Mouse (Mus musculus) cerebellum, postnatal 14 days (tissue): ENCODE measurements at regions not wholly inside any gene's neighbourhood (a gene's known extent, or its start where the extent isn't known, plus 50 kb on each side); places are given as distances from the start of the nearest gene placed in this dataset.

ENCODE experiments used
- DNase-seq, 2 experiments: peaks; one replicate each; pipeline ENCODE4 v3.0.0; 2021; ENCODE audit warnings: mixed read lengths in 2 of 2

DNA sequence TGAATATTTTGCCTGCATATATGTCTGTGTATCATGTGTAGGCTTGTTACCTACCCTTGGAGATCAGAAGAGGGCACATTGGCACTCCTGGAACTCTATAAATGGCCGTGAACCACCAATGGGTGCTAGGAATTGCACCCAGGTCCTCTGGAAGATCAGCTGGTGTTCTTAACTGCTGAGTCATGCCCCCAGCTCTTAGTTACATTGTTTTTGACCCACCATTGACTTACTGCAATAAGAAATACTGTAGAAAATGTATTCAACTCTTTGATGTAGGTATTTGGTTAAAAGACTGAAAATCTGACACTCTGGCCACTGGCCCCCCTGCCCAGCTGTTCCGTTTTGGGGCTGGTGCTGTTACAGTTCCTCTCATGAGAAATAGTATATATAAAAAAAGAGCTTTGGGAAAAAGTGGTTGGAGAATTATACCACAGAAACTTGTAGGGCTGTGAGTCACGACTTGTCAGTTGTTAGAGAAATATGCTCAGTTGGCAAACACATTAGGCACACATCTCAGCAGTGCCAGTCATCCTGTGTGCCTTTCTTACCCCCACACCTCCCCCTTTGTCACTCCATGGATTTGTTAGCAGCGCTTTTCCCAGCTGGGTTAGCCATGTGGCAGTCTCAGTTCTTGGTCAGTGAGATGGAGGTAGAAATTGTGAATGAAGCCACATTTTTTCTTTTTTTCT is 58.4 kb upstream of the Arhgap32 start:
- DNase-seq, result no peak

- no peak for DNase-seq
Measured at GRCm38 (mm10) chr9:32062740-32063139, 53.2 kb upstream of the Arhgap32 start.

DNA sequence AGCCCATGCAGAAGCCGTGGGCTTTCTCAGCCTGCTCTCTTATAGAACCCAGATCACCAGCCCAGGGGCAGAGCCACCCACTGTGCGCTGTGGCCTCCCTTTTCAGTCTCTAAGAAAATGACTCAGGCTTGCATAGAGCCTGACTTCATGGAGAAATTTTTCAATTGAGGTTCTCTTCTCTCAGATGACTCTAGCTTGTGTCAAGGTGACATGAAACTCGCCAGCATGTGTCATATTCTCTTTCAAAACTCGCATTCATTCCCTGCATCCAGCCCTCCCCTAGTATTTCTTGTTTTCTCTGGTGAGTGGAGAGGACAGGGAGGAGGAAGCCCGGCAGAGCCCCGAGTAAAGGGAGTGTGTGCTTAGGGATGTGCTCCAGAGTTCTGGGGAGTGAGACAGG is 52.4 kb upstream of the Arhgap32 start:
- no peak for DNase-seq

GRCm38 (mm10) chr9:32064007-32064550 is 51.9 kb upstream of the Arhgap32 start:
- no peak for DNase-seq
